Mouse (Mus musculus) small intestine, adult 10 weeks (tissue): Measurements from ENCODE around the gene Psmf1. TPM values are rescaled to one million over a fixed set of nuclear protein-coding genes. Genes with fewer than 3 reads are reported as not detected.

ENCODE experiments used
- polyA plus RNA-seq: library from polyadenylated mRNA; stranded (reverse); fragments of 350-450 nt; fragmentation: Illumina TruSeq; extraction: RNeasy Lipid Tissue Mini Kit (QIAGEN cat#74804); gene quantifications from one replicate; pipeline ENCODE4 v1.2.3, GENCODE M21; 2014; ENCODE audit warnings: low replicate concordance

The Psmf1 gene
- 7.7 TPM for polyA plus RNA-seq

GRCm38 (mm10) chr2:151743845-151744244 lies at the start of gene Psmf1:
Gene Psmf1, minus strand, starts transcription at chr2:151744186.

GRCm38 (mm10) chr2:151701231-151702145 lies 42.5 kb downstream of the Psmf1 start, which contains the start of gene Tmem74b:
Gene Tmem74b, plus strand, starts transcription at chr2:151702008.

GRCm38 (mm10) chr2:151668433-151668832 lies 75.6 kb downstream of the Psmf1 start, which contains the start of gene Rad21l:
Gene Rad21l, minus strand, starts transcription at chr2:151668533.

Other genes with a start within 250 kb of the Psmf1 start
- gene Fkbp1a, start 201.7 kb downstream of the Psmf1 start, polyA plus RNA-seq, result 165 TPM
- gene Sdcbp2, start 171.6 kb downstream of the Psmf1 start, polyA plus RNA-seq, result 13.3 TPM
- gene Snph, start 111.6 kb downstream of the Psmf1 start, polyA plus RNA-seq, result 0.74 TPM
- 0.59 TPM for gene Rad21l, start 75.7 kb downstream of the Psmf1 start, polyA plus RNA-seq
- gene Tmem74b, start 42.2 kb downstream of the Psmf1 start, polyA plus RNA-seq, result not detected
- not detected for gene Rspo4, start 98.7 kb upstream of the Psmf1 start, polyA plus RNA-seq
- gene Angpt4, start 167.0 kb upstream of the Psmf1 start, polyA plus RNA-seq, result not detected
- 0.33 TPM for gene Fam110a, start 236.0 kb upstream of the Psmf1 start, polyA plus RNA-seq